Mouse (Mus musculus) heart, postnatal 36 days (tissue): ENCODE measurements at regions not wholly inside any gene's neighbourhood (a gene's known extent, or its start where the extent isn't known, plus 50 kb on each side); places are given as distances from the start of the nearest gene placed in this dataset.

Experiments
- DNase-seq, 2 experiments: peaks; one replicate each; pipeline ENCODE4 v3.0.0; 2021 to 2022
- intact Hi-C: fragments of 180-260 bp; cut with DNase I; formaldehyde crosslinking; loops from one replicate; pipeline ENCODE4 v1.15.1; 2025

GRCm38 (mm10) chr14:96956115-96956514 is 437.2 kb upstream of the Klhl1 start:
- no peak for DNase-seq
- intact Hi-C loops: loop anchor here (10.0 kb wide), 1 partner anchor 1459 kb away; no protein-coding TSS in a partner anchor

GRCm38 (mm10) chr14:96954462-96954861 is 435.6 kb upstream of the Klhl1 start:
- no peak for DNase-seq
- intact Hi-C loops: loop anchor here (10.0 kb wide), 1 partner anchor 1460 kb away; no protein-coding TSS in a partner anchor

GRCm38 (mm10) chr14:96908737-96909136 is 389.8 kb upstream of the Klhl1 start:
- DNase-seq: no peak
- intact Hi-C loops: loop anchor here (2.0 kb wide), 1 partner anchor 962 kb away; no protein-coding TSS in a partner anchor

GRCm38 (mm10) chr14:96879701-96880100 is 360.8 kb upstream of the Klhl1 start:
- intact Hi-C loops: no loop called here
- no peak for DNase-seq

- intact Hi-C loops: no loop called here
- DNase-seq: no peak
Measured at GRCm38 (mm10) chr14:96871969-96872368, 353.1 kb upstream of the Klhl1 start.

GRCm38 (mm10) chr14:96838910-96839309 is 320.0 kb upstream of the Klhl1 start:
- DNase-seq: no peak
- intact Hi-C loops: no loop called here

- no peak for DNase-seq
- intact Hi-C loops: no loop called here
Measured at GRCm38 (mm10) chr14:96825083-96825482, 306.2 kb upstream of the Klhl1 start.

- DNase-seq: no peak
- intact Hi-C loops: no loop called here
Measured at GRCm38 (mm10) chr14:96815665-96816064, 296.8 kb upstream of the Klhl1 start.

- DNase-seq: no peak
- intact Hi-C loops: no loop called here
Measured at GRCm38 (mm10) chr14:96805284-96805683, 286.4 kb upstream of the Klhl1 start.

GRCm38 (mm10) chr14:96794806-96795205 is 275.9 kb upstream of the Klhl1 start:
- intact Hi-C loops: no loop called here
- DNase-seq: no peak

- intact Hi-C loops: no loop called here
- DNase-seq: no peak
Measured at GRCm38 (mm10) chr14:96787917-96788316, 269.0 kb upstream of the Klhl1 start.

GRCm38 (mm10) chr14:96787286-96787685 is 268.4 kb upstream of the Klhl1 start:
- no peak for DNase-seq
- intact Hi-C loops: no loop called here

GRCm38 (mm10) chr14:96775801-96776200 is 256.9 kb upstream of the Klhl1 start:
- DNase-seq: no peak
- intact Hi-C loops: no loop called here

- DNase-seq: no peak
- intact Hi-C loops: no loop called here
Measured at GRCm38 (mm10) chr14:96760591-96760990, 241.7 kb upstream of the Klhl1 start.

GRCm38 (mm10) chr14:96733211-96733610 is 214.3 kb upstream of the Klhl1 start:
- intact Hi-C loops: no loop called here
- no peak for DNase-seq

- no peak for DNase-seq
- intact Hi-C loops: no loop called here
Measured at GRCm38 (mm10) chr14:96697086-96697485, 178.2 kb upstream of the Klhl1 start.

- no peak for DNase-seq
Measured at GRCm38 (mm10) chr14:96690923-96691322, 172.0 kb upstream of the Klhl1 start.

GRCm38 (mm10) chr14:96683943-96684342 is 165.0 kb upstream of the Klhl1 start:
- no peak for DNase-seq
- intact Hi-C loops: no loop called here

More at GRCm38 (mm10) chr14:96690923-96691322, 172.0 kb upstream of the Klhl1 start:
- intact Hi-C loops: no loop called here

- intact Hi-C loops: no loop called here
- no peak for DNase-seq
Measured at GRCm38 (mm10) chr14:96681740-96682139, 162.8 kb upstream of the Klhl1 start.

GRCm38 (mm10) chr14:96676213-96676612 is 157.3 kb upstream of the Klhl1 start:
- no peak for DNase-seq
- intact Hi-C loops: no loop called here

- intact Hi-C loops: no loop called here
- no peak for DNase-seq
Measured at GRCm38 (mm10) chr14:96668635-96669034, 149.7 kb upstream of the Klhl1 start.

- intact Hi-C loops: no loop called here
- no peak for DNase-seq
Measured at GRCm38 (mm10) chr14:96656500-96656899, 137.6 kb upstream of the Klhl1 start.

GRCm38 (mm10) chr14:96630291-96630690 is 111.4 kb upstream of the Klhl1 start:
- intact Hi-C loops: no loop called here
- no peak for DNase-seq
